Mouse (Mus musculus): ENCODE results near the gene Cdc42ep1. TPM values are rescaled to one million over a fixed set of nuclear protein-coding genes. Genes with fewer than 3 reads are reported as not detected.

The Cdc42ep1 gene
- polyA plus RNA-seq, 1 experiment from 2014 or later = 12.6 TPM

- Histone ChIP-seq H3K9ac (replicated peaks) (peak overlapping the region; percentile 69), H3K27me3 (ENCODE audit: insufficient read depth, low read length) (peaks cover 24% of the 10 kb centered on the region; the same call in 1 of the 2 replicates)
These were observed 40.3 kb upstream of the Cdc42ep1 start for GRCm38 (mm10) chr15:78801971-78802741.

GRCm38 (mm10) chr15:78802776-78803391, 39.5 kb upstream of the Cdc42ep1 start, which contains the start of gene Card10:
Card10 (minus strand) TSS chr15:78803042.
- TF ChIP-seq EP300 (IDR thresholded peaks at IDR 0.05; ENCODE audit: low read depth) = no peak
- TF ChIP-seq CTCF (IDR thresholded peaks at IDR 0.05; ENCODE audit: low read depth) = no peak
- 2% methylated on average over 49 of the region's 70 CpGs for WGBS (ENCODE audit: insufficient replicate concordance)
- Histone ChIP-seq H3K9me3 (ENCODE audit: low read length) (no peaks in the 10 kb centered on the region), H3K27ac (ENCODE audit: low read depth) (peak within 1 kb of the TSS; percentile 85), H3K36me3 (replicated peaks; ENCODE audit: insufficient read depth, low read length) (peaks cover 4% of the 10 kb centered on the region; the same call in 1 of the 2 replicates), H3K4me1 (ENCODE audit: insufficient read depth) (peaks cover 18% of the 10 kb centered on the region), H3K4me3 (ENCODE audit: low read depth, low read length) (peak within 1 kb of the TSS; percentile 66), H3K27me3 (ENCODE audit: insufficient read depth, low read length) (peaks cover 24% of the 10 kb centered on the region; the same call in 1 of the 2 replicates), H3K9ac (replicated peaks) (peak within 1 kb of the TSS; percentile 69), H3K4me2 (ENCODE audit: low read depth, low read length) (peak within 1 kb of the TSS; percentile 90)
- peak; percentile 73 for DNase-seq
- peak; percentile 77 for ATAC-seq

More at GRCm38 (mm10) chr15:78801971-78802741, 40.3 kb upstream of the Cdc42ep1 start:
- H3K4me2 ChIP-seq (ENCODE audit: low read depth, low read length) = peak overlapping the region; percentile 90
- no peak for DNase-seq
- peak overlapping the region; percentile 66 for H3K4me3 ChIP-seq (ENCODE audit: low read depth, low read length)
- peaks cover 18% of the 10 kb centered on the region for H3K4me1 ChIP-seq (ENCODE audit: insufficient read depth)
- peak; percentile 53 for ATAC-seq
- peaks cover 4% of the 10 kb centered on the region; the same call in 1 of the 2 replicates for H3K36me3 ChIP-seq (replicated peaks; ENCODE audit: insufficient read depth, low read length)
- H3K9me3 ChIP-seq (ENCODE audit: low read length) = no peaks in the 10 kb centered on the region
- WGBS (ENCODE audit: insufficient replicate concordance) = 9% methylated on average over 63 of the region's 67 CpGs
- peak overlapping the region; percentile 85 for H3K27ac ChIP-seq (ENCODE audit: low read depth)
- TF ChIP-seq CTCF (IDR thresholded peaks at IDR 0.05; ENCODE audit: low read depth) (0 out of 2 replicates have a peak, but pooled peaks have one; percentile 17), EP300 (IDR thresholded peaks at IDR 0.05; ENCODE audit: low read depth) (no peak)

GRCm38 (mm10) chr15:78803499-78803900, 38.9 kb upstream of the Cdc42ep1 start:
- Histone ChIP-seq H3K4me1 (ENCODE audit: insufficient read depth) (peaks cover 18% of the 10 kb centered on the region), H3K9ac (replicated peaks) (peak overlapping the region; percentile 69), H3K4me2 (ENCODE audit: low read depth, low read length) (peak overlapping the region; percentile 90), H3K27me3 (ENCODE audit: insufficient read depth, low read length) (peaks cover 24% of the 10 kb centered on the region; the same call in 1 of the 2 replicates), H3K36me3 (replicated peaks; ENCODE audit: insufficient read depth, low read length) (0 out of 2 replicates have a peak, but pooled peaks cover under 1% of the 10 kb centered on the region), H3K9me3 (ENCODE audit: low read length) (no peaks in the 10 kb centered on the region), H3K4me3 (ENCODE audit: low read depth, low read length) (peak overlapping the region; percentile 66), H3K27ac (ENCODE audit: low read depth) (peak overlapping the region; percentile 85)
- 0 out of 2 replicates have a peak, but pooled peaks have one; percentile 2 for ATAC-seq
- DNase-seq = no peak
- 13% methylated on average over 8 of the region's 8 CpGs for WGBS (ENCODE audit: insufficient replicate concordance)
- no peak for TF ChIP-seq CTCF (IDR thresholded peaks at IDR 0.05; ENCODE audit: low read depth)
- no peak for TF ChIP-seq EP300 (IDR thresholded peaks at IDR 0.05; ENCODE audit: low read depth)

GRCm38 (mm10) chr15:78804326-78804725, 38.1 kb upstream of the Cdc42ep1 start:
- peak overlapping the region; percentile 90; the same call in 1 of the 2 replicates for H3K4me2 ChIP-seq (ENCODE audit: low read depth, low read length)
- DNase-seq (no peak), ATAC-seq (no peak)
- H3K27me3 ChIP-seq (ENCODE audit: insufficient read depth, low read length) = peaks cover 24% of the 10 kb centered on the region; the same call in 1 of the 2 replicates
- no peak overlapping the region for H3K9ac ChIP-seq (replicated peaks)
- H3K27ac ChIP-seq (ENCODE audit: low read depth) = peak overlapping the region; percentile 85
- no peaks in the 10 kb centered on the region for H3K36me3 ChIP-seq (replicated peaks; ENCODE audit: insufficient read depth, low read length)
- H3K4me3 ChIP-seq (ENCODE audit: low read depth, low read length) = peak overlapping the region; percentile 66
- no peaks in the 10 kb centered on the region for H3K9me3 ChIP-seq (ENCODE audit: low read length)
- 18% methylated on average over 6 of the region's 6 CpGs for WGBS (ENCODE audit: insufficient replicate concordance)
- H3K4me1 ChIP-seq (ENCODE audit: insufficient read depth) = peaks cover 18% of the 10 kb centered on the region
- no peak for TF ChIP-seq CTCF (IDR thresholded peaks at IDR 0.05; ENCODE audit: low read depth)
- no peak for TF ChIP-seq EP300 (IDR thresholded peaks at IDR 0.05; ENCODE audit: low read depth)

GRCm38 (mm10) chr15:78805351-78805750, 37.1 kb upstream of the Cdc42ep1 start:
- Histone ChIP-seq H3K4me2 (ENCODE audit: low read depth, low read length) (no peak overlapping the region), H3K9ac (replicated peaks) (no peak overlapping the region), H3K9me3 (ENCODE audit: low read length) (no peaks in the 10 kb centered on the region), H3K36me3 (replicated peaks; ENCODE audit: insufficient read depth, low read length) (no peaks in the 10 kb centered on the region), H3K27ac (ENCODE audit: low read depth) (no peak overlapping the region), H3K4me3 (ENCODE audit: low read depth, low read length) (no peak overlapping the region), H3K4me1 (ENCODE audit: insufficient read depth) (peaks cover 23% of the 10 kb centered on the region), H3K27me3 (ENCODE audit: insufficient read depth, low read length) (peaks cover 24% of the 10 kb centered on the region; the same call in 1 of the 2 replicates)
- no peak for ATAC-seq
- 66% methylated on average over 2 of the region's 2 CpGs for WGBS (ENCODE audit: insufficient replicate concordance)
- DNase-seq = no peak
- no peak for TF ChIP-seq CTCF (IDR thresholded peaks at IDR 0.05; ENCODE audit: low read depth)
- TF ChIP-seq EP300 (IDR thresholded peaks at IDR 0.05; ENCODE audit: low read depth) = no peak

GRCm38 (mm10) chr15:78806614-78807013, 35.8 kb upstream of the Cdc42ep1 start:
- H3K9me3 ChIP-seq (ENCODE audit: low read length) = no peaks in the 10 kb centered on the region
- no peak overlapping the region for H3K9ac ChIP-seq (replicated peaks)
- WGBS (ENCODE audit: insufficient replicate concordance) = 44% methylated on average over 2 of the region's 2 CpGs
- no peaks in the 10 kb centered on the region for H3K36me3 ChIP-seq (replicated peaks; ENCODE audit: insufficient read depth, low read length)
- ATAC-seq (no peak), DNase-seq (no peak)
- H3K4me1 ChIP-seq (ENCODE audit: insufficient read depth) = peaks cover 23% of the 10 kb centered on the region
- no peak overlapping the region for H3K4me3 ChIP-seq (ENCODE audit: low read depth, low read length)
- no peak overlapping the region for H3K27ac ChIP-seq (ENCODE audit: low read depth)
- H3K4me2 ChIP-seq (ENCODE audit: low read depth, low read length) = no peak overlapping the region
- peaks cover 21% of the 10 kb centered on the region; the same call in 1 of the 2 replicates for H3K27me3 ChIP-seq (ENCODE audit: insufficient read depth, low read length)
- TF ChIP-seq CTCF (IDR thresholded peaks at IDR 0.05; ENCODE audit: low read depth) (no peak), EP300 (IDR thresholded peaks at IDR 0.05; ENCODE audit: low read depth) (no peak)
